Mouse (Mus musculus) stomach, embryonic 14.5 days (tissue): ENCODE results near the gene Pafah1b3. TPM values are rescaled to one million over a fixed set of nuclear protein-coding genes. Genes with fewer than 3 reads are reported as not detected.

Experiments
- ATAC-seq: fragments of 200-750 bp; cut with Nextera tagmentation; 2 replicates; pipeline ENCODE4 v1.8.0; 2017; ENCODE audit warnings: low read depth, moderate TSS enrichment; ENCODE audit not compliant: insufficient number of reproducible peaks, insufficient read depth, low FRiP score
- H3K27ac ChIP-seq: fragments of 300-500 bp; sonication (generic); 2 replicates; pipeline ENCODE4 v1.5.1; 2014; ENCODE audit warnings: mild to moderate bottlenecking, low read length, moderate library complexity, mixed read lengths
- H3K27me3 ChIP-seq: fragments of 300-500 bp; sonication (generic); 2 replicates; pipeline ENCODE4 v1.6.1; 2014; ENCODE audit warnings: low read length, control low read depth, mixed read lengths; ENCODE audit not compliant: control insufficient read depth, insufficient read depth
- H3K36me3 ChIP-seq: fragments of 300-500 bp; sonication (generic); 2 replicates; pipeline ENCODE4 v1.6.1; 2014; ENCODE audit warnings: mild to moderate bottlenecking, control low read depth, low read length, moderate library complexity, mixed read lengths; ENCODE audit not compliant: control insufficient read depth, insufficient read depth
- H3K4me1 ChIP-seq: fragments of 300-500 bp; sonication (generic); 2 replicates; pipeline ENCODE4 v1.6.1; 2014; ENCODE audit warnings: low read length, control low read depth, mixed read lengths; ENCODE audit not compliant: control insufficient read depth, insufficient read depth
- H3K4me2 ChIP-seq: fragments of 300-500 bp; sonication (generic); replicated peaks from 2 replicates; pipeline ENCODE4 v1.6.1; 2014; ENCODE audit warnings: low read depth, low read length, control low read depth
- H3K4me3 ChIP-seq: fragments of 300-500 bp; sonication (generic); 2 replicates; pipeline ENCODE4 v1.5.1; 2014; ENCODE audit warnings: low read depth, low read length, control low read depth
- H3K9ac ChIP-seq: fragments of 300-500 bp; sonication (generic); replicated peaks from 2 replicates; pipeline ENCODE4 v1.6.1; 2014; ENCODE audit warnings: low read depth, mild to moderate bottlenecking, control low read depth, low read length, moderate library complexity, mixed read lengths
- H3K9me3 ChIP-seq: fragments of 300-500 bp; sonication (generic); 2 replicates; pipeline ENCODE4 v1.6.1; 2016; ENCODE audit warnings: low read depth, low read length, control low read depth; ENCODE audit not compliant: control insufficient read depth
- WGBS: fragments of 180-500 bp; shearing (Covaris S2); extraction: QIAGEN DNeasy Blood & Tissue Kit; methylation state at CpG from one replicate; pipeline ENCODE4 v1.1.7; 2014; 5-methylcytosine and 5-hydroxymethylcytosine counted together
- polyA plus RNA-seq: library from polyadenylated mRNA; unstranded; fragments of >200 nt; fragmentation: Nextera tagmentation; extraction: Ambion mirVana; gene quantifications from 2 replicates; pipeline ENCODE4 v1.2.1, GENCODE M21; 2014

Gene Pafah1b3
- polyA plus RNA-seq, 1 experiment from 2014 or later = 284 TPM

DNA sequence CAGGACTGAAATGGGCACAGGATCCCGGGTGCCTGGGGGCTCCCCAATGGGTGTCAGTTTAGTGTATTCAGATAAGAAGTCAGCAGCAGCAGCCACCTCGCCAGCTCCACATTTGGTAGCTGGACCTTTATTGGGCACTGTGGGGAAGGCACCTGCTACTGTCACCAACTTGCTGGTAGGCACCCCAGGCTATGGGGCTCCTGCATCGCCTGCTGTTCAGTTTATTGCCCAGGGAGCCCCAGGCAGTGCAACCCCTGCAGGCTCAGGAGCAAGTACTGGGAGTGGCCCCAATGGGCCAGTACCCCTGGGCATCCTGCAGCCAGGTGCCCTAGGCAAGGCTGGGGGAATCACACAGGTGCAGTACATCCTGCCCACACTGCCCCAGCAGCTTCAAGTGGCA lies 9.1 kb downstream of the Pafah1b3 start:
- WGBS = 81% methylated on average over 3 of the region's 3 CpGs
- Histone ChIP-seq H3K36me3 (peaks cover 92% of the 10 kb centered on the region), H3K9ac (no peak overlapping the region), H3K27me3 (no peaks in the 10 kb centered on the region), H3K4me3 (no peak overlapping the region), H3K4me2 (no peak overlapping the region), H3K4me1 (peaks cover 16% of the 10 kb centered on the region), H3K27ac (no peak overlapping the region), H3K9me3 (no peaks in the 10 kb centered on the region)
- no peak for ATAC-seq

DNA sequence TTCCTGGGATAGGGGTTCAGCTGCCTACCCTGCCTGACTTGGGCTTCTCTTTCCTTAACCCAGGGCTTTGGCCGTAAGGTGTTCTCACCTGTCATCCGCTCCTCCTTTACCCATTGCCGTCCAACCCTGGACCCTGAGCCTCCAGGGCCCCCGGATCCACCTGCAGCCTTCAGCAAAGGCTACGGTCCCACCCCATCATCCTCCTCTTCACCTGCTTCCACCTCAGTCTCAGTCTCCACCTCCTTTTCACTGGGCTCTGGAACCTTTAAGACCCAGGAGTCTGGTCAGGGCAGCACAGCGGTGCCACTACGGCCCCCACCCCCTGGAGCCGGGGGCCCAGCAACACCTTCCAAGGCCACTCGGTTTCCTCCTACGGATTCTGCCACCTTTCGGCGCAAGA lies 9.8 kb downstream of the Pafah1b3 start:
- WGBS = 96% methylated on average over 12 of the region's 12 CpGs

DNA sequence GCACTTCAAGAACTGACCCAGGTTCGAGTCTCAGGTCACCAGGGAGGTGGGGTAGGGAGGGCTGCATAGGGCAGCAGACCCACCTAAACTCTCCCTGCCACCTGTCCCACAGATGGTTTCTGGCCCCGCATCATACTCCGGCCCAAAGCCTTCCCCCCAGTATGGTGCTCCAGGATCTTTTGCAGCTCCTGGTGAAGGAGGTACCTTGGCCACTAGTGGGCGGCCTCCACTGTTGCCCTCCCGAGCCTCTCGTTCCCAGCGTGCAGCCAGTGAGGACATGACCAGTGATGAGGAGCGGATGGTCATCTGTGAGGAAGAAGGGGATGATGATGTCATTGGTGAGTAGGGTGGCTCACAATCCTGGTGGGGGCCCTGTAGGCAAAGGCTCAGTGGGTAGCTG lies 10.8 kb downstream of the Pafah1b3 start:
- Histone ChIP-seq H3K4me2 (no peak overlapping the region), H3K4me1 (peaks cover 23% of the 10 kb centered on the region), H3K4me3 (no peak overlapping the region), H3K27ac (no peak overlapping the region), H3K36me3 (peaks cover 75% of the 10 kb centered on the region), H3K9me3 (no peaks in the 10 kb centered on the region), H3K27me3 (no peaks in the 10 kb centered on the region), H3K9ac (no peak overlapping the region)
- ATAC-seq = no peak
- WGBS = 82% methylated on average over 8 of the region's 8 CpGs

More for the DNA sequence above, 9.8 kb downstream of the Pafah1b3 start:
- Histone ChIP-seq H3K36me3 (peaks cover 85% of the 10 kb centered on the region), H3K4me2 (no peak overlapping the region), H3K27me3 (no peaks in the 10 kb centered on the region), H3K27ac (no peak overlapping the region), H3K4me1 (peaks cover 23% of the 10 kb centered on the region), H3K4me3 (no peak overlapping the region), H3K9me3 (no peaks in the 10 kb centered on the region), H3K9ac (no peak overlapping the region)
- no peak for ATAC-seq

DNA sequence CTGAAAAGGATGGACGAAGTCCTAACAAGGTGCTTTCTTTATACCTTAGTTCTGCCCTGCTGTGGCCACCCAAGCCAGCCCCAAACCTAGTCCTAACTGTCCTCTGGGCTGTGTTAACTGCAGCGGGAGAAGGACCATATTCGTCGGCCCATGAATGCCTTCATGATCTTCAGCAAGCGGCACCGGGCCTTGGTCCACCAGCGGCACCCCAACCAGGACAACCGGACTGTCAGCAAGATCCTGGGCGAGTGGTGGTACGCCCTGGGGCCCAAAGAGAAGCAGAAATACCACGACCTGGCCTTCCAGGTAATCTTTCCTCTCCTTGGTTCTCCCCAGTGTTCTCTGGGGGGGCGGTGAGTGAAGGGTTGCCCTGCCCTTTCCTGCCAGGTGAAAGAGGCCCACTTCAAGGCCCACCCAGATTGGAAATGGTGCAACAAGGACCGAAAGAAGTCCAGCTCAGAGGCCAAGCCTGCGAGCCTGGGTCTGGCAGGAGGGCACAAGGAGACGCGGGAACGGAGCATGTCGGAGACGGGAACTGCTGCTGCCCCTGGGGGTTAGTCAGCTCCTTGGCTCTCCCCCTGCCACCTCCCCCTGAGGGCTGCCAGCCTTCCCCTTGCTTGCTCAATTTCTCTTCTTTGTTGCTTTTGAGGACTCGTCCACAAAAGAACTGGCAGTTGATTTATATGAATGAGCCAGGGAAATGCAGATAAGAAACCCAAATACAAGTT lies 12.1 kb downstream of the Pafah1b3 start:
- ATAC-seq = no peak
- peaks cover 32% of the 10 kb centered on the region for H3K4me1 ChIP-seq
- H3K4me3 ChIP-seq = no peak overlapping the region
- no peaks in the 10 kb centered on the region for H3K27me3 ChIP-seq
- H3K4me2 ChIP-seq = no peak overlapping the region
- WGBS = 86% methylated on average over 20 of the region's 20 CpGs
- H3K9ac ChIP-seq = no peak overlapping the region
- peaks cover 62% of the 10 kb centered on the region for H3K36me3 ChIP-seq
- no peak overlapping the region for H3K27ac ChIP-seq
- H3K9me3 ChIP-seq = no peaks in the 10 kb centered on the region

DNA sequence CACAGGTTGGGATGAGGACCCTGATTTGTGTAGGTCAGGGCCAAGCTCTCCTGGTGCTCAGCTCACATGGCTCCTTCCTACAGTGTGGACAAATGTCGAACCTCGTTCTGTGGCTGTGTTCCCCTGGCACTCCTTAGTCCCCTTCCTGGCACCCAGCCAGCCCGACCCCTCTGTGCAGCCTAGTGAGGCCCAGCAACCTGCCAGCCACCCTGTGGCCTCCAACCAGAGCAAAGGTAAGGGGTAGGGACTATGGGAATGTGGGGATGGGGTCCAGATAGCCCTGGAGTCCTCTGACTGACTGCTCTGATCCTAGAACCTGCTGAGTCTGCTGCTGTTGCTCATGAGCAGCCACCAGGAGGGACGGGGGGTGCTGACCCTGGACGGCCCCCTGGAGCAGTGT lies 13.0 kb downstream of the Pafah1b3 start:
- Histone ChIP-seq H3K27me3 (no peaks in the 10 kb centered on the region), H3K27ac (no peak overlapping the region), H3K36me3 (peaks cover 53% of the 10 kb centered on the region), H3K4me3 (peak overlapping the region; percentile 86; the same call in 1 of the 2 replicates), H3K4me1 (peaks cover 39% of the 10 kb centered on the region), H3K9me3 (no peaks in the 10 kb centered on the region), H3K9ac (no peak overlapping the region), H3K4me2 (peak overlapping the region; percentile 82; the same call in 1 of the 2 replicates)
- 63% methylated on average over 5 of the region's 5 CpGs for WGBS
- ATAC-seq = no peak

DNA sequence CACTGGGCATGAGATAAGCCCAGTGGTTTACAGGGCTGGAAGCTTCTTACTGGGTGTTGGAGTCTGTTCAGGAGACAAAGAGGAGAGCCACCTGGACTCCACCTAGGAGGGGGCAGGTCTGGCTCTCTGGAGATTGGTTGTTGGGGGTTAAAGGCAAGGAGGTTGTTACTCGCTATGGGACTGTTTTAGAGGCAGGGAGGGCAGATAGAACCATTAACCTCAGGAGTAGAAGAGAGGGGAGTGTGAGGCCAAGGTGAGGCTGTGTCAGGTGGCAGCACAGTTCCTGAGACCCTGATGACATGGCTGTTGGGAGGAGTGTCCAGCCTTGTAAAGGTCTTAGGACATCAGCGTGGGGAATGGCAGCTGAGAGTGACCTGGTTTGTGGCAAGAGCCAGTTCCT lies 13.6 kb downstream of the Pafah1b3 start:
- WGBS = 47% methylated on average over 2 of the region's 2 CpGs
- Histone ChIP-seq H3K9me3 (no peaks in the 10 kb centered on the region), H3K9ac (peak overlapping the region; percentile 59), H3K27ac (peak overlapping the region; percentile 99; the same call in 1 of the 2 replicates), H3K4me1 (peaks cover 40% of the 10 kb centered on the region), H3K27me3 (no peaks in the 10 kb centered on the region), H3K36me3 (peaks cover 47% of the 10 kb centered on the region), H3K4me2 (peak overlapping the region; percentile 82), H3K4me3 (peak overlapping the region; percentile 86)
- no peak for ATAC-seq

DNA sequence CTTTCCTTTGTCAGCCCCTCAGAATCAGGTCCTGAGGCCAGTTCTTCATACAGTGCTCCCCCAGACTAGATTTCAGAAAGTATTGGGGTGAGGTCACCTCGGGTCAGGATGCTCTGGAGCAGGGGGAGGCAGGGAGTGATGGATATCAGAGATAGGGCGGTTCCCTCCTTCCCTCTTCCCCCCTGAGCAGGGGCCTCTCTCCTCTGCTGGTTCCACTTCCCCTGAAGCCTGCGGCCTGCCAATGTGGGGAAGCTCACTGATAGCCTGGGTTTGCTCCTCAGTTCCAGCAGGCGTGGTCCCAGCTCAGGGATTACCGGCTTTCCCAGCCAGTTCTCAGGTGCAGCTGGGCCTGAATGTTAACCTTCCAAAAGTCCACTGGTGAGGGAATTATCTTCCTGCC lies 14.1 kb downstream of the Pafah1b3 start:
- Histone ChIP-seq H3K36me3 (peaks cover 41% of the 10 kb centered on the region), H3K27me3 (no peaks in the 10 kb centered on the region), H3K4me1 (peaks cover 40% of the 10 kb centered on the region), H3K4me2 (peak overlapping the region; percentile 82), H3K9ac (peak overlapping the region; percentile 59), H3K9me3 (no peaks in the 10 kb centered on the region), H3K4me3 (peak overlapping the region; percentile 86), H3K27ac (peak overlapping the region; percentile 99)
- WGBS = 3% methylated on average over 5 of the region's 5 CpGs
- no peak for ATAC-seq

DNA sequence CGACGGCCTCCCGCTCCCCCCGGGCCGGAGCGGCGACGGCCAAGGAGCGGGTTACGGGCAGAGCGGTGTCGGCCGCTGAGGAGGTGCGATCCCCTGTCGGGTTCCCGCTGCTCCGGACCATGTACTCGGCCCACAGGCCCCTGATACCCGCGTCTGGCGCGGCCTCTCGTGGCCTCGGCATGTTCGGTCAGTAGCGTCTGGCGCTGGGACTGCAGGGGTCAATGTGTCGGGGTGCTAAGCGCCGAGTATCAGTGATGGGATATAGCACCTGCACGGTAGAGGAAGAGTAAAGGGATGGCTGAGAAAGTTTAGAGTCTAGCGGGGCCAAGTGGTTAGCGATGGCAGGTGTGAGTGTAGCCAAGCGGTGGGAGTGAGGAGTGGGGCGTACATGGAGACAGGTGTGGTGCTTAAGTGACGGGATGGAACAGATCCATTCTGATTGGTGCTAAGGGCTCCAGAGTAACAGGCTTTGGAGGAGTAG lies 15.0 kb downstream of the Pafah1b3 start:
- H3K27me3 ChIP-seq = no peaks in the 10 kb centered on the region
- H3K9me3 ChIP-seq = no peaks in the 10 kb centered on the region
- under 1% methylated on average over 23 of the region's 36 CpGs for WGBS
- H3K9ac ChIP-seq = peak overlapping the region; percentile 59
- peaks cover 43% of the 10 kb centered on the region for H3K4me1 ChIP-seq
- peaks cover 33% of the 10 kb centered on the region for H3K36me3 ChIP-seq
- ATAC-seq = no peak
- H3K4me3 ChIP-seq = peak overlapping the region; percentile 86
- H3K4me2 ChIP-seq = peak overlapping the region; percentile 82
- H3K27ac ChIP-seq = peak overlapping the region; percentile 99
